Mouse (Mus musculus): Measurements from ENCODE around the gene Tspyl4.

The Tspyl4 gene

DNA sequence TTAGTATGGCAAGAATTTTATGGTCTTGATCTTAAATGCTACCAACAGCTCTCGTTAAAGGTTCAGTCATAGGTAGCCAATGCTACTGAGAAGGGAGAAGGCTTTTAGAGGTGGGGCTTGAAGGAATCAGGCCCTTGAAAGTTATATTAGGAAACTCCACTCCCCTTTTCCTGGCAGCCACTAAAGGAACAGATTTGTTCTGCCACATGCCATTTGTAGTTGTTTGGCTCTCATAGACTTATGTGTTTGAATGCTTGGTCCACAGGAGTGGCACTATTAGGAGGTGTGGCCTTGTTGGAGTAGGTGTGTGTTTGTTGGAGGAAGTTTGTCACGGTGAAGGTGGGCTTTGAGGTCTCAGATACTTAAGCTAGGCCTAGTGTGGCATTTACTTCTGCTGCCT lies 23.6 kb downstream of the Tspyl4 start:
- DNase-seq (ENCODE audit: low spot score in 2 of 2) = no peak

DNA sequence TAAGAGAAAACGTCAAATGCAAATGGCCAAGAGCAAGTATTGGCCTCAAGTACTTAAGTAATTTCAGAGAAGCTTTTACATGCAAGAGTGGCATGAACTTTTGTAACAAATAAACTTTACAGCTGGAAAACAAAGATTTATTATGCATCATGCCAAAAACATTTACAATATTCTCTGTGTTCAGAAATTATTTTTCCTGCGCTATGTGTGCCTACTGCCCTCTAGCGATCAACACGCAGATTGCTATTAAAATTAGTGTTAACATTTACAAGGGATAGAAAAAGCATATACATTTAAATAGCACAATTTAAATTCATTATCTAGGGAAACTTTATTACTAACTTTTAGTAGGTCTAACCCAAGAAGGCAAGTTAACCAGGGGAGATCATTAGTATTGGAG lies 29.5 kb downstream of the Tspyl4 start:
- no peak for DNase-seq (ENCODE audit: low spot score in 2 of 2)

DNA sequence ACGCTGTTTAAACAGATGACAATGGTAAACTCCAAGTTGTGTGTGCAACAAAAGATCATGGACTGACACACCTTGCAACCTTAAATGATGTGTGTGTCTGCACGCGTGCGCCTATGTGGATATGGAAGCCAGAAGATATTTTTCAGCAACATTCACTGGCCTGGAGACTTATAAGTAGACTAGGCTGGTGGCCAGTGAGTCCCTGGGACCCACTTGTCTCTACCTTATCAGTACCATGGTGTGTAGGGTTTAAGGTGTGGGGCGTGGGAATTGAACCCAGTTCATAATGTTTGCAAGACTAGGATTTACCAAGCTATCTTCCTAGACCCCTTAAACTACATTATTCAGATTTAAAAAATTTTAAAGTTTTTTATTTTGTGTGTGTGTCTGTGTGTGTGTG lies 29.9 kb downstream of the Tspyl4 start:
- DNase-seq (ENCODE audit: low spot score in 2 of 2) = no peak

DNA sequence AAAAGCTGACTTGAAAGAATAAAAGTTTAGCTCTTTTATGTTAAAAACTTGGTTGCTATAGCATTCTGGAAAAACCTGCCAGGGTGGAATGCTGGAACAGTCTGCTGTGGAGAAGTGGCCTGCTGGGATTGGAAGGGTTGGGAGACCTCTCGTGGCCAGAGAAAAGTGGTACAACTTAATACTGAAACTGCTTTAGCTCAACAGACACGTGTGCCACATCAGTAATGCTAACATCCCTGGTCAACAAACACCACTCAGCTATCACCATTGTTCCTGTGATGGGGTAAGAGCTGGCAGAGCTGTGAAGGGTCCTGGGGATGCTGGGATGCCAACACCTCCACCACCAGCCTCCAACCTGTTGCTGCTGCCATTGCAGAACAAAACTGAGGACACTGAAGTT lies 31.1 kb downstream of the Tspyl4 start:
- DNase-seq (ENCODE audit: low spot score in 2 of 2) = peak in 1 of 2 experiments; percentile 12

DNA sequence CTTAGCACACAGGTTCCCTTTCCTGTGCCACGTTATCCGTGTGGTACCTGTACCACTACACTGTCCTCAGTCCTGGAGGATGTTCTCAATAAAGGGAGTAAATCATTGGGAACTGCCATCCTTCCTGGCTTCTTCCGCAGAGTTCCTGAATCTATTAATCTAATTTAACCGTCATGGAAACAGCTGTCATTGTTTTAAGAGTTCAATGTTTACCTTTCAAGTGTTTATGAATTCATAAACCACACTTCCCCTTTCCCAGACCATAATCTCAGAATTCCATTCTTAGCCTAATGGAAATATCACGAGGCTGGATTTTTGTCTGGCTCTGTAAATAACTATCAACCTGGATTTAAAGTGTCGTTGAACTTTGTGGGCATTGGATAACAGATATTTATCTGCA lies 43.8 kb downstream of the Tspyl4 start:
- no peak for DNase-seq (ENCODE audit: low spot score in 2 of 2)

DNA sequence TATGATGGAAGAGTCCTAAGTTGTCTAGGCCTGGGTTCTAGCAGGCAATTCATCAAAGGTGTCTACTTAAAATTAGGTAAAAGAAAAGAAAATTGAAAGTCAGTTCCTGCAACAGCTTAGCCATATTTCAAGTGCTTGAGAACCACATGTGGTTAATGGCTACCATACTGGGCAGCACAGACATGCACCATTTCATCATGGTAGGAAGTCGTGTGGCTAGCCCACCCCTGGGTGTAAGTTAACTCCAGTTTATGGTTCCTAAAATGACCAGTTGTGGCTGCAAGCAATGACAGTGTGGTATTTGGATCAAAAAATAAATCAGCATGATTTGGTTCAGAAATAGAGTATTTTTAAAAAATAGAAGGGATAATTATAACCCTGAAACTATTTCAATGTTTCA lies 44.6 kb downstream of the Tspyl4 start:
- DNase-seq (ENCODE audit: low spot score in 2 of 2) = no peak

Data from right cerebral cortex, postnatal 36 days (tissue).